Mouse (Mus musculus) liver, embryonic 14.5 days (tissue): Measurements from ENCODE around the gene Rab2b.

Experiments
- CTCF ChIP-seq: IDR thresholded peaks from 2 replicates; pipeline ENCODE4 v1.5.1; 2016; ENCODE audit warnings: antibody characterized with exemption, low read depth, control low read depth
- EP300 ChIP-seq: IDR thresholded peaks from 2 replicates; pipeline ENCODE4 v1.6.1; 2016; ENCODE audit warnings: antibody characterized with exemption, low read depth

DNA sequence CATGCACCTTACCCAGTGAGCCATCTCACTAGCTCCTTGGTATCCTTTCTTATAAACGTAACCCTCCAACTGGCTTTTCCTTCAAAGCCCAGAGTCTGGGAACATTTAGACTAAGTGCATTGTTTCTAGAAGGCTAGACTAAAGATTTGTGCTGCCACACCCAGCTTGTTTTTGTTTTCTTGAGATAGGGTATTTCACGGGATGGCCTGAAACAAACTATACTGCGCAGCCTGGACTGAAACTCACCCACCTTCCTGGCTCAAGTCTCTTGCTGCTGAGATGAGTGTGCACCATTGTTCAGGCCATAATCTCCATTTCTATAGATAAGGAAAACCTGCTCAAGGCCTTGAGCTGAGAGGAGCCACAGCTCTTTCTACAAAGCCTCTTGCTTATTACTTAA is 4.8 kb upstream of the Rab2b start:
- TF ChIP-seq CTCF = no peak
- no peak for TF ChIP-seq EP300
